Mouse (Mus musculus): ENCODE data around the gene Tcaf3. TPM values are rescaled to one million over a fixed set of nuclear protein-coding genes. Genes with fewer than 3 reads are reported as not detected.

The Tcaf3 gene
- polyA plus RNA-seq, 1 experiment from 2014 or later: not detected

DNA sequence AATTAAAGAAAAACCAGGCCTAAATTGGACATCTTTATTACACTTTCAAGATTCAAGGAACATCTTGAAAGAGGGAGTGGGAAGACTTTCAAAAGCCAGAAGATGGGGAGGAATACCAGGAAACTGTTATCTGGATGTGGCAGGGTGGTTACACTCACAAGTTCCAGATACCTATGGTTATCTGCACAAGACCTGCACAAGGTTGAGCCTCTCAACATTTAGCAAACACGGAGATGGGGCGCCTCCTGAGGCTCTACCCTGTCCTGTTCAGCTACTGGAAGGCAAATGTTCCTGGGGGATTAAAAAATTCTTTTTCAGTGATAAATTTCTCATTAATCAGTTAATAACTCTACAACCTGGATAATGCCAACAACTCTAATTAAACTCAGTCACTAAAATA is 20.1 kb downstream of the Tcaf3 start:
- ATAC-seq: no peak
- no peak overlapping the region for H3K27ac ChIP-seq (ENCODE audit: low read depth)
- no peak for TF ChIP-seq CTCF (IDR thresholded peaks at IDR 0.05; ENCODE audit: low read depth)
- TF ChIP-seq EP300 (IDR thresholded peaks at IDR 0.05; ENCODE audit: low read depth): no peak
- no peaks in the 10 kb centered on the region for H3K4me1 ChIP-seq (ENCODE audit: insufficient read depth)
- H3K9ac ChIP-seq (replicated peaks): no peak overlapping the region
- H3K4me2 ChIP-seq (ENCODE audit: low read depth, low read length): no peak overlapping the region
- H3K27me3 ChIP-seq (ENCODE audit: insufficient read depth, low read length): no peaks in the 10 kb centered on the region
- DNase-seq: no peak
- H3K4me3 ChIP-seq (ENCODE audit: low read depth, low read length): no peak overlapping the region
- no peaks in the 10 kb centered on the region for H3K9me3 ChIP-seq (ENCODE audit: low read length)
- 74% methylated on average over 2 of the region's 2 CpGs for WGBS (ENCODE audit: insufficient replicate concordance)
- no peaks in the 10 kb centered on the region for H3K36me3 ChIP-seq (replicated peaks; ENCODE audit: insufficient read depth, low read length)

DNA sequence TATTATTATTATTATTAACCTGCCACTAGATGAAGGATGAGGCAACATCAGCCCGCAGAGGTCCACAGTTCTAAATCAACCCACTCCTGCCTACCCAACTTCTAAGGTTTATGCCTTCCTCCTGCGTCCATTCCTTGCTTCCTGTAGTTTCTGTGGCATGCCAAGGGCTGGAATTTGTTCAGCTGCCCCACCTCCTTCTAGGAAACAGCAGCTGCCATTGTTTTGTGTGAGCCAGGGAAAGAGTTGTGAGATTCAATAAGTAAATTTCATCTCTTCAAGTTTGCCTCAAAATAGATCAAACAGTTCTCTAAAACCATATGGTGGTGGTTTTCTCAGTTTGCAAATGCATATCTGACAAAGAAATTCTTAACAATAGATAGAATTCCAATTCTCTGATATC is 29.3 kb downstream of the Tcaf3 start:
- Histone ChIP-seq H3K9ac (replicated peaks) (no peak overlapping the region), H3K36me3 (replicated peaks; ENCODE audit: insufficient read depth, low read length) (no peaks in the 10 kb centered on the region), H3K4me1 (ENCODE audit: insufficient read depth) (no peaks in the 10 kb centered on the region), H3K27me3 (ENCODE audit: insufficient read depth, low read length) (no peaks in the 10 kb centered on the region), H3K27ac (ENCODE audit: low read depth) (no peak overlapping the region), H3K9me3 (ENCODE audit: low read length) (no peaks in the 10 kb centered on the region), H3K4me3 (ENCODE audit: low read depth, low read length) (no peak overlapping the region), H3K4me2 (ENCODE audit: low read depth, low read length) (no peak overlapping the region)
- no peak for DNase-seq
- WGBS (ENCODE audit: insufficient replicate concordance): 53% methylated on average over 2 of the region's 2 CpGs
- no peak for ATAC-seq
- no peak for TF ChIP-seq EP300 (IDR thresholded peaks at IDR 0.05; ENCODE audit: low read depth)
- TF ChIP-seq CTCF (IDR thresholded peaks at IDR 0.05; ENCODE audit: low read depth): no peak

DNA sequence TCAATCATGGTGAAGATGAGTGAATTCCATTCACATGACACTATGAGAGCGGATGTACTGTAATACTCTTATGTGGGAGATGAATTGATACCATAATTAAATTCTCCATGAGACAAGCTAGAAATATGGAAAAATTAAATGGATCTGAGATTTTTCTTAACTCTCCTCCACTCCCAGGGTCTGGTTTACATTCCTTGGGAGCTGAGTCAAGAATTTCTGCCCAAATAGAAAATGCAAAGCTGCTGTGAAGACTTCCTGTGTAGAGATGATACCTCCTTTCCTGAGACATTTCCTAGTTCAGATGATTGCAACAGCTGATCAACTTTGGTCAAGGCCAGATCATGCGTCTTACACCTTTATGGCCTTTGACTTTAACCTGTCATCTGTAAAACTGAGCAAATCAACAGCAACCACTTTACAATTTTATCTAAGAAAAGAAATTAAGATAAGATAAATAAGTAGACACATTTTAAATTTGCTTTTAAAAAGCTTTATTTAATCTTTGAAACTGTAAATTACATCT is 31.4 kb downstream of the Tcaf3 start:
- no peak overlapping the region for H3K27ac ChIP-seq (ENCODE audit: low read depth)
- H3K27me3 ChIP-seq (ENCODE audit: insufficient read depth, low read length): no peaks in the 10 kb centered on the region
- TF ChIP-seq EP300 (IDR thresholded peaks at IDR 0.05; ENCODE audit: low read depth) (no peak), CTCF (IDR thresholded peaks at IDR 0.05; ENCODE audit: low read depth) (no peak)
- H3K4me3 ChIP-seq (ENCODE audit: low read depth, low read length): no peak overlapping the region
- WGBS (ENCODE audit: insufficient replicate concordance): 76% methylated on average over 2 of the region's 2 CpGs
- ATAC-seq (no peak), DNase-seq (no peak)
- H3K9me3 ChIP-seq (ENCODE audit: low read length): no peaks in the 10 kb centered on the region
- H3K4me2 ChIP-seq (ENCODE audit: low read depth, low read length): no peak overlapping the region
- no peak overlapping the region for H3K9ac ChIP-seq (replicated peaks)
- no peaks in the 10 kb centered on the region for H3K4me1 ChIP-seq (ENCODE audit: insufficient read depth)
- H3K36me3 ChIP-seq (replicated peaks; ENCODE audit: insufficient read depth, low read length): no peaks in the 10 kb centered on the region

DNA sequence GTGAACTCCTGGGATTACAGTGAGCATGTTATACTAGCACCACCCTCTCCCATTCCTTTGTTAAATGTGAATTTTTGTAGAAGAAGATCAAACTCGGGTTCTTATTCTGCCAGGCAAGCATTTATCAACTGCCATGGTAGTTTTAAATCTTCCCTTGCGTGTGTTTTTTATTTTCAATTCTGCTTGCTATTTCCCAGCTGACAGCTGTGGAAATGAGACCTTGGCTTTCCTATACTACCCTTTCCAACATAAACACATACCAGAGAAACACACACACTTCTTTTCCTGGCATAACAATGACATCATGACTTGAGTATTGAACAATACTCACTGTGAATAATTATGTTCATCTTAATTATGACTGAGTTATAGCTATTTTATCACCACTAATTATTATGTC is 35.2 kb downstream of the Tcaf3 start:
- H3K4me2 ChIP-seq (ENCODE audit: low read depth, low read length): no peak overlapping the region
- H3K4me1 ChIP-seq (ENCODE audit: insufficient read depth): no peaks in the 10 kb centered on the region
- H3K36me3 ChIP-seq (replicated peaks; ENCODE audit: insufficient read depth, low read length): no peaks in the 10 kb centered on the region
- no peaks in the 10 kb centered on the region for H3K9me3 ChIP-seq (ENCODE audit: low read length)
- TF ChIP-seq EP300 (IDR thresholded peaks at IDR 0.05; ENCODE audit: low read depth): no peak
- no peak for DNase-seq
- 55% methylated on average over 2 of the region's 2 CpGs for WGBS (ENCODE audit: insufficient replicate concordance)
- no peak overlapping the region for H3K4me3 ChIP-seq (ENCODE audit: low read depth, low read length)
- H3K9ac ChIP-seq (replicated peaks): no peak overlapping the region
- no peaks in the 10 kb centered on the region for H3K27me3 ChIP-seq (ENCODE audit: insufficient read depth, low read length)
- ATAC-seq: no peak
- no peak overlapping the region for H3K27ac ChIP-seq (ENCODE audit: low read depth)

DNA sequence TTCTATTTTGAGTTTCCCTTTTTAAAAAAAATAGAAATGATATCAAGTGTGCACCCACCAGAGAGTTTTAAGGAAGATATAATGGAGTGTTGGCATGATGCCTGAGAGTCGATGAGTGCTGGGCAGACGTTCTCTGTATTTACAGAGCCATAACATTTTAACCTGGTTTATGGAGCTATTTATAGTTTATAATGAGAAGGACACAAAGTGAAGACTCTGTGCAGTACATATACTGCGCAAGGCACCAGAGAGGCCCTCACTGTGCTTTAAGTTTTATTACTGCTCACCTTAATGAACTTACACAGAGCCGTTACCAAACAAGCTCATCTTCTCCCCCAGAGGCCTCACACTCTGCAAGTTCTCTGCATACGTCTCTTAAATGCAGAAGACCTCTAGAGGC is 36.6 kb downstream of the Tcaf3 start:
- TF ChIP-seq EP300 (IDR thresholded peaks at IDR 0.05; ENCODE audit: low read depth) (no peak), CTCF (IDR thresholded peaks at IDR 0.05; ENCODE audit: low read depth) (no peak)
- Histone ChIP-seq H3K4me1 (ENCODE audit: insufficient read depth) (no peaks in the 10 kb centered on the region), H3K27me3 (ENCODE audit: insufficient read depth, low read length) (no peaks in the 10 kb centered on the region), H3K4me3 (ENCODE audit: low read depth, low read length) (no peak overlapping the region), H3K9ac (replicated peaks) (no peak overlapping the region), H3K9me3 (ENCODE audit: low read length) (no peaks in the 10 kb centered on the region), H3K4me2 (ENCODE audit: low read depth, low read length) (no peak overlapping the region), H3K27ac (ENCODE audit: low read depth) (no peak overlapping the region), H3K36me3 (replicated peaks; ENCODE audit: insufficient read depth, low read length) (no peaks in the 10 kb centered on the region)
- no peak for DNase-seq
- WGBS (ENCODE audit: insufficient replicate concordance): 63% methylated on average over 5 of the region's 5 CpGs
- ATAC-seq: no peak

DNA sequence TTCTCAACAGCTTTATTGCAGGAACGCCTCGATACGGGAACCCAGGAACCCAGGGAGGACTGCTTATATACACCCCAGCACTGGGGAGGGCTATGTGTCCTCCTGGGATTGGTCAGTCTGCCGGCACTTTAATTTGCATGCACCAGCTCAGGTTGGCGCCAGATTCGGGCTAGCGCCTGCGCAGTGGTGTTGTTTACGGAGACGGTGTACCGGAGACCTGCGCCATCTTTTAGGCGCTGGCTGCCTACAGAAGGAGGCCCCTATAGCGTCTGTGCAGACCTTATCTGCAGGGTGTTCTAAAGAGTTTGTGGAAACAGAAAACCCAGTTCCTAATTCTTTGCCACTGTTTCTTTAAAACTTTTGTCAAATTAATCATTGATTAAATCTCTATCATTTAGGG is 38.9 kb downstream of the Tcaf3 start:
- 92% methylated on average over 14 of the region's 14 CpGs for WGBS (ENCODE audit: insufficient replicate concordance)

DNA sequence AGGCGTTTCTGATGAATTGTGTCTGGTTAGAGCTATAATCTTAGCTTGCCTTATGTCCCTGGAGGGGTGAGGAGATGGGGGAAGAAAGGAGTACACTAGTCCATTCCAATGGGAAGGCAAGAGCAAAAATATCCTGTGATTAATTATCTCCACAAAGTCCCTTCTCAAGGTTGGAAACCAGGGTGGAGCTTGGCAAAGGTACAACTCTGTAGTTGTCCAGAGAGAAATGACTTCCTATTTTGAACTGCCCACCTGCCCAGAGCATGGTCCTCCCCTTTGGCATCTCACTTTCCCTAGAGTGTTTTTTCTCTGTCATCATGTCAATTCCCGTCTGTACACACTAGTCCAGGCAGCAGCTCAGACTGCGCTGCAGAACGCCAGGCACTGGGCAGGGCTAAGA is 50.0 kb downstream of the Tcaf3 start, which contains the start of gene Olfr455:
TSS of gene Olfr455 (minus strand) at position 127 of the 400 bp plus-strand sequence.
- Histone ChIP-seq H3K27me3 (ENCODE audit: insufficient read depth, low read length) (no peaks in the 10 kb centered on the region), H3K9ac (replicated peaks) (no peak within 1 kb of the TSS), H3K4me1 (ENCODE audit: insufficient read depth) (no peaks in the 10 kb centered on the region), H3K27ac (ENCODE audit: low read depth) (no peak within 1 kb of the TSS), H3K9me3 (ENCODE audit: low read length) (no peaks in the 10 kb centered on the region), H3K4me3 (ENCODE audit: low read depth, low read length) (no peak within 1 kb of the TSS), H3K36me3 (replicated peaks; ENCODE audit: insufficient read depth, low read length) (no peaks in the 10 kb centered on the region), H3K4me2 (ENCODE audit: low read depth, low read length) (no peak within 1 kb of the TSS)
- WGBS (ENCODE audit: insufficient replicate concordance): 76% methylated on average over 4 of the region's 4 CpGs
- TF ChIP-seq CTCF (IDR thresholded peaks at IDR 0.05; ENCODE audit: low read depth) (no peak), EP300 (IDR thresholded peaks at IDR 0.05; ENCODE audit: low read depth) (no peak)
- ATAC-seq (no peak), DNase-seq (no peak)

More for the DNA sequence above, 38.9 kb downstream of the Tcaf3 start:
- no peak overlapping the region for H3K27ac ChIP-seq (ENCODE audit: low read depth)
- H3K4me1 ChIP-seq (ENCODE audit: insufficient read depth): no peaks in the 10 kb centered on the region
- H3K9me3 ChIP-seq (ENCODE audit: low read length): no peaks in the 10 kb centered on the region
- H3K4me2 ChIP-seq (ENCODE audit: low read depth, low read length): no peak overlapping the region
- DNase-seq (no peak), ATAC-seq (no peak)
- H3K4me3 ChIP-seq (ENCODE audit: low read depth, low read length): no peak overlapping the region
- TF ChIP-seq CTCF (IDR thresholded peaks at IDR 0.05; ENCODE audit: low read depth): no peak
- no peak for TF ChIP-seq EP300 (IDR thresholded peaks at IDR 0.05; ENCODE audit: low read depth)
- no peaks in the 10 kb centered on the region for H3K27me3 ChIP-seq (ENCODE audit: insufficient read depth, low read length)
- no peaks in the 10 kb centered on the region for H3K36me3 ChIP-seq (replicated peaks; ENCODE audit: insufficient read depth, low read length)
- H3K9ac ChIP-seq (replicated peaks): no peak overlapping the region
